Mouse (Mus musculus) kidney, postnatal 14 days (tissue): ENCODE data around the gene Fam129a.
A peak's percentile ranks its signal among the peaks of the same experiment; 100 is the strongest.
"Not testable (repeated sequence)": the region's sequence is repeated elsewhere in the genome, so short reads cannot be mapped to it uniquely, and the experiment has no call there.

Source experiments
- DNase-seq: peaks from one replicate; pipeline ENCODE4 v3.0.0; 2022; ENCODE audit warnings: mixed read lengths

Fam129a gene

GRCm38 (mm10) chr1:151706397-151706752 lies 135.4 kb downstream of the Fam129a start:
- DNase-seq: no peak

GRCm38 (mm10) chr1:151708966-151709733 lies 138.2 kb downstream of the Fam129a start:
- peak; percentile 73 for DNase-seq

GRCm38 (mm10) chr1:151709734-151710022 lies 138.7 kb downstream of the Fam129a start:
- no peak for DNase-seq

- DNase-seq: no peak
Measured at GRCm38 (mm10) chr1:151710424-151711055, 139.6 kb downstream of the Fam129a start.

GRCm38 (mm10) chr1:151711062-151711461 lies 140.1 kb downstream of the Fam129a start:
- no peak for DNase-seq

- DNase-seq: no peak
Measured at GRCm38 (mm10) chr1:151712664-151713063, 141.7 kb downstream of the Fam129a start.

- DNase-seq: no peak
Measured at GRCm38 (mm10) chr1:151713622-151714021, 142.6 kb downstream of the Fam129a start.

GRCm38 (mm10) chr1:151716024-151716710 lies 145.2 kb downstream of the Fam129a start:
- peak; percentile 83 for DNase-seq

GRCm38 (mm10) chr1:151717624-151718023 lies 146.6 kb downstream of the Fam129a start:
- no peak for DNase-seq

- no peak for DNase-seq
Measured at GRCm38 (mm10) chr1:151718575-151718974, 147.6 kb downstream of the Fam129a start.

- DNase-seq: peak; percentile 45
Measured at GRCm38 (mm10) chr1:151719911-151720310, 148.9 kb downstream of the Fam129a start.

GRCm38 (mm10) chr1:151720566-151720965 lies 149.6 kb downstream of the Fam129a start:
- DNase-seq: peak; percentile 46

GRCm38 (mm10) chr1:151721357-151721983 lies 150.5 kb downstream of the Fam129a start:
- DNase-seq: no peak

- DNase-seq: no peak
Measured at GRCm38 (mm10) chr1:151723771-151724170, 152.8 kb downstream of the Fam129a start.

GRCm38 (mm10) chr1:151725590-151725989 lies 154.6 kb downstream of the Fam129a start:
- no peak for DNase-seq

- DNase-seq: no peak
Measured at GRCm38 (mm10) chr1:151726358-151726757, 155.4 kb downstream of the Fam129a start.

- DNase-seq: no peak
Measured at GRCm38 (mm10) chr1:151728141-151728540, 157.2 kb downstream of the Fam129a start.

- DNase-seq: no peak
Measured at GRCm38 (mm10) chr1:151737146-151737545, 166.2 kb downstream of the Fam129a start.

- no peak for DNase-seq
Measured at GRCm38 (mm10) chr1:151741199-151741621, 170.2 kb downstream of the Fam129a start.

GRCm38 (mm10) chr1:151749894-151750293 lies 178.9 kb downstream of the Fam129a start:
- not testable (repeated sequence) for DNase-seq

GRCm38 (mm10) chr1:151752946-151753345 lies 182.0 kb downstream of the Fam129a start:
- peak; percentile 27 for DNase-seq

- peak; percentile 3 for DNase-seq
Measured at GRCm38 (mm10) chr1:151753374-151753929, 182.5 kb downstream of the Fam129a start.

- DNase-seq: peak; percentile 24
Measured at GRCm38 (mm10) chr1:151754028-151754489, 183.1 kb downstream of the Fam129a start.
